Mouse (Mus musculus) E14TG2a.4 (cell line): ENCODE measurements around the gene Rpgrip1.

ENCODE experiments used
- CTCF ChIP-seq: conservative IDR thresholded peaks from 2 replicates; pipeline ENCODE4 v1.5.1; 2014; ENCODE audit warnings: low read length
- NANOG ChIP-seq: IDR thresholded peaks from 2 replicates; pipeline ENCODE4 v1.6.1; 2014; ENCODE audit warnings: borderline replicate concordance, low read length, mixed read lengths
- POU5F1 ChIP-seq: IDR thresholded peaks from 2 replicates; pipeline ENCODE4 v1.6.1; 2014; ENCODE audit warnings: low read length, borderline replicate concordance

- TF ChIP-seq CTCF (peak; percentile 20; the same call in 1 of the 2 replicates), NANOG (no peak), POU5F1 (no peak)
These were observed 79.0 kb downstream of the Rpgrip1 start for GRCm38 (mm10) chr14:52189519-52189918.
